Mouse (Mus musculus) hindbrain, embryonic 16.5 days (tissue): ENCODE data around the gene Dcxr. TPM values are rescaled to one million over a fixed set of nuclear protein-coding genes. Genes with fewer than 3 reads are reported as not detected.
A peak's percentile ranks its signal among the peaks of the same experiment; 100 is the strongest.

Source experiments
- ATAC-seq: fragments of 200-750 bp; cut with Nextera tagmentation; 2 replicates; pipeline ENCODE4 v1.8.0; 2017; ENCODE audit warnings: moderate TSS enrichment, moderate library complexity
- H3K27ac ChIP-seq: fragments of 300-500 bp; sonication (generic); 2 replicates; pipeline ENCODE4 v1.5.1; 2014; ENCODE audit warnings: low read depth, mild to moderate bottlenecking, control low read depth, low read length, moderate library complexity
- H3K27me3 ChIP-seq: fragments of 300-500 bp; sonication (generic); replicated peaks from 2 replicates; pipeline ENCODE4 v1.6.1; 2014; ENCODE audit warnings: low read length; ENCODE audit not compliant: control insufficient read depth, insufficient read depth
- H3K36me3 ChIP-seq: fragments of 300-500 bp; sonication (generic); 2 replicates; pipeline ENCODE4 v1.6.1; 2014; ENCODE audit warnings: mild to moderate bottlenecking, low read length, moderate library complexity, mixed read lengths; ENCODE audit not compliant: control insufficient read depth, insufficient read depth
- H3K4me1 ChIP-seq: fragments of 300-500 bp; sonication (generic); 2 replicates; pipeline ENCODE4 v1.6.1; 2014; ENCODE audit warnings: low read depth, low read length; ENCODE audit not compliant: control insufficient read depth, insufficient read depth
- H3K4me2 ChIP-seq: fragments of 300-500 bp; sonication (generic); 2 replicates; pipeline ENCODE4 v1.6.1; 2014; ENCODE audit warnings: mild to moderate bottlenecking, low read length, control low read depth, moderate library complexity
- H3K4me3 ChIP-seq: fragments of 300-500 bp; sonication (generic); 2 replicates; pipeline ENCODE4 v1.5.1; 2014; ENCODE audit warnings: mild to moderate bottlenecking, low read length, control low read depth, moderate library complexity
- H3K9ac ChIP-seq: fragments of 300-500 bp; sonication (generic); 2 replicates; pipeline ENCODE4 v1.6.1; 2014; ENCODE audit warnings: low read depth, mild to moderate bottlenecking, control low read depth, low read length, moderate library complexity
- H3K9me3 ChIP-seq: fragments of 300-500 bp; sonication (generic); 2 replicates; pipeline ENCODE4 v1.6.1; 2014; ENCODE audit warnings: mild to moderate bottlenecking, low read length, moderate library complexity; ENCODE audit not compliant: control insufficient read depth
- WGBS: fragments of 180-500 bp; shearing (Covaris S2); extraction: QIAGEN DNeasy Blood & Tissue Kit; methylation state at CpG from one replicate; pipeline ENCODE4 v1.1.7; 2014; 5-methylcytosine and 5-hydroxymethylcytosine counted together
- polyA plus RNA-seq: library from polyadenylated mRNA; unstranded; fragments of >200 nt; fragmentation: Nextera tagmentation; extraction: Ambion mirVana; gene quantifications from 2 replicates; pipeline ENCODE4 v1.2.1, GENCODE M21; 2015

Dcxr gene
- polyA plus RNA-seq, 1 experiment from 2014 or later, result 11.1 TPM

GRCm38 (mm10) chr11:120704486-120705325 lies 22.4 kb downstream of the Dcxr start:
- no peaks in the 10 kb centered on the region for H3K9me3 ChIP-seq
- peaks cover 10% of the 10 kb centered on the region; the same call in 1 of the 2 replicates for H3K36me3 ChIP-seq
- H3K27me3 ChIP-seq, result no peaks in the 10 kb centered on the region
- no peak overlapping the region for H3K4me2 ChIP-seq
- no peak overlapping the region for H3K4me3 ChIP-seq
- 15% methylated on average over 8 of the region's 8 CpGs for WGBS
- H3K27ac ChIP-seq, result no peak overlapping the region
- H3K4me1 ChIP-seq, result peaks cover 12% of the 10 kb centered on the region
- no peak overlapping the region; the same call in 1 of the 2 replicates for H3K9ac ChIP-seq
- no peak; the same call in 1 of the 2 replicates for ATAC-seq

GRCm38 (mm10) chr11:120703696-120704454 lies 23.2 kb downstream of the Dcxr start:
- no peaks in the 10 kb centered on the region for H3K9me3 ChIP-seq
- peaks cover 10% of the 10 kb centered on the region; the same call in 1 of the 2 replicates for H3K36me3 ChIP-seq
- no peak overlapping the region for H3K4me2 ChIP-seq
- H3K27me3 ChIP-seq, result no peaks in the 10 kb centered on the region
- 32% methylated on average over 15 of the region's 15 CpGs for WGBS
- H3K4me3 ChIP-seq, result no peak overlapping the region
- peak overlapping the region; percentile 5; the same call in 1 of the 2 replicates for H3K9ac ChIP-seq
- ATAC-seq, result no peak
- no peak overlapping the region for H3K27ac ChIP-seq
- peaks cover 12% of the 10 kb centered on the region for H3K4me1 ChIP-seq

DNA sequence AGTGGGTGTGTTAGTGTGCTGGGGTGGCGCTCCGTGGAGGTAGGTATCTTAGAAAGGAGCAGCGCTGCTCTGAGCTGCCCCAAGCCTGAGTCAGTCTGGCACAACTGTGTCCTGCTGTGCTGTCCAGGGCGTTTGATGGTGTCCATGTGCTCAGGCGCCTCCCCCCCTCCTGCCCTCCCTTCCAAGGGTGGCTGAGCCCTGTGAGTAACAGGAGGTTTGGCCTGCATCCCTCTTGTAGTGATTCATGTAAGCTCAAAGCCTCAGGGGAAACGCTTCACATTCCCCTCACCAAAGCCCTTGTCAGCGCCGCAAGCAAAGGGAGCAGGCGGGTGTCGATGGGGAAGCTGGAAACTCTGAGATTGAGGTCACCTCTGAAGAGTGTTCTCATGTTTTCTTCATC lies 29.3 kb downstream of the Dcxr start:
- no peak overlapping the region for H3K4me3 ChIP-seq
- H3K27ac ChIP-seq, result no peak overlapping the region
- H3K9me3 ChIP-seq, result no peaks in the 10 kb centered on the region
- WGBS, result 79% methylated on average over 10 of the region's 10 CpGs
- H3K9ac ChIP-seq, result no peak overlapping the region
- ATAC-seq, result no peak
- H3K27me3 ChIP-seq, result no peaks in the 10 kb centered on the region
- H3K36me3 ChIP-seq, result peaks cover 13% of the 10 kb centered on the region
- H3K4me2 ChIP-seq, result no peak overlapping the region
- no peaks in the 10 kb centered on the region for H3K4me1 ChIP-seq

- H3K27me3 ChIP-seq, result no peaks in the 10 kb centered on the region
- H3K4me1 ChIP-seq, result no peaks in the 10 kb centered on the region
- ATAC-seq, result no peak
- H3K4me3 ChIP-seq, result no peak overlapping the region
- peaks cover 7% of the 10 kb centered on the region; the same call in 1 of the 2 replicates for H3K36me3 ChIP-seq
- WGBS, result 91% methylated on average over 6 of the region's 6 CpGs
- H3K9me3 ChIP-seq, result no peaks in the 10 kb centered on the region
- no peak overlapping the region for H3K4me2 ChIP-seq
- no peak overlapping the region for H3K27ac ChIP-seq
- no peak overlapping the region for H3K9ac ChIP-seq
These were observed 30.5 kb downstream of the Dcxr start for GRCm38 (mm10) chr11:120696568-120696967.

DNA sequence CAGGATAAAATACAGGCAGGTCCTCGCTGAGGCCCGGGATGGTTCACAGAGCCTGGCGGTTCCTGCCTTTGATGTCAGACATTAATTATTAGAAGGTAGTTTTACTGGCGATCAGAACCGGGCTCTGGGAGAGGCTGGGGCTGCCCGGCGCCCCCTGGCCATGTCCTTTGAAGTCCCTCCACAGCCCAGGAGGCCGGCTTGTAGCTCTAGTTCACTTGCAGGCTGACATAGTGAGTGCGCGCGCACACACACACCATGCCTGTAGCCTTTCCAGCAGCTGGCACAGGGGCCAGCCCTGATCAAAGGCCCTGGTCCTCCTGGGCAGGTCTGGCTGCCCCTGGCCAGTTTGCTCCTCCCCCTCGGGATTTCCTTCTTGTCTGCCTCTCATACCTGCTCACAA lies 31.4 kb downstream of the Dcxr start:
- no peak overlapping the region for H3K4me2 ChIP-seq
- no peaks in the 10 kb centered on the region for H3K9me3 ChIP-seq
- ATAC-seq, result peak; percentile 27; the same call in 1 of the 2 replicates
- H3K9ac ChIP-seq, result no peak overlapping the region
- no peaks in the 10 kb centered on the region for H3K27me3 ChIP-seq
- H3K4me3 ChIP-seq, result no peak overlapping the region
- no peaks in the 10 kb centered on the region for H3K4me1 ChIP-seq
- WGBS, result 41% methylated on average over 12 of the region's 12 CpGs
- H3K27ac ChIP-seq, result no peak overlapping the region
- H3K36me3 ChIP-seq, result peaks cover 5% of the 10 kb centered on the region; the same call in 1 of the 2 replicates

DNA sequence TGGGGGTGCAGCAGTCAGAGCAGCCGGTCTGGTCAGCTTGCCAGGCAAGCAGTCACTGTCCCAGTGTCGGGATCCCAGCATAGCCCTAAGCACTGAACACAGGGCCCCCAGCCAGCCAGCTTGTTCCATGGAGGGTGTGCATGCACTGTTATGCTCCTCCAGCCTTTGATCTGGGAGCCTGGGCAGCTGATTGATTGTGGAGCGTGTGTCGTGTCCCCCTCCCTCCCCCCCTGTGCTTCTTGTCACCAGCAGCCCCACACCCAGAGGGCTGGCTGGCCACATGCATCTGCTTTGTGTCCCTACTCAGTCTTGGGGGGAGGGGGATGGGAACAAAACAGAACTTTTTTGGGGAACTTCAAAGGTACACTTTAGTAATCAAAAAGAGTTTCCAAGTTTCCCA lies 31.9 kb downstream of the Dcxr start:
- no peak overlapping the region for H3K9ac ChIP-seq
- no peak overlapping the region for H3K27ac ChIP-seq
- peaks cover 5% of the 10 kb centered on the region; the same call in 1 of the 2 replicates for H3K36me3 ChIP-seq
- no peak overlapping the region for H3K4me3 ChIP-seq
- 9% methylated on average over 4 of the region's 4 CpGs for WGBS
- ATAC-seq, result peak; percentile 81
- H3K27me3 ChIP-seq, result no peaks in the 10 kb centered on the region
- H3K9me3 ChIP-seq, result no peaks in the 10 kb centered on the region
- H3K4me2 ChIP-seq, result no peak overlapping the region
- H3K4me1 ChIP-seq, result no peaks in the 10 kb centered on the region

DNA sequence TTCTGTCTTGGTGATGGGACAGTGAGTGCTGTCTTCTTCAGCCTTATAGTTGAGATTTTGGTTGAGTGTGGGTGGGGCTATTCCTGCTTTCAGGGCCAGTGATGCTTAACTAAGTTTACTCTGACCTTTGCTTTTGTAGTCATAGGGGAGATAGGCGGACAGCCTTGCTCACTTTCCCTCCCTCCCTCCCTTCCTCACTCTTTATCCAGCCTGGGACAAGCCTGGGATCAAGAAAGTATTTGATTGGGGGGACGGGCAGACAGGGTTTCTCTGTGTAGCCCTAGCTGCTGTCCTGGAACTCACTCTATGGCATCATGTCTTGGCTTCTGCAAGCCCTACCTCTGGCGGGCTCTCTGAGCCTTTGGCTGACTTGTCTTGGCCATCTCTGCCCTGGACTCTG lies 33.6 kb downstream of the Dcxr start:
- Histone ChIP-seq H3K9ac (no peak overlapping the region), H3K9me3 (no peaks in the 10 kb centered on the region), H3K27me3 (no peaks in the 10 kb centered on the region), H3K4me3 (no peak overlapping the region), H3K36me3 (peaks cover 10% of the 10 kb centered on the region), H3K27ac (no peak overlapping the region), H3K4me2 (no peak overlapping the region), H3K4me1 (no peaks in the 10 kb centered on the region)
- 59% methylated on average over 3 of the region's 3 CpGs for whole genome bisulfite sequencing
- no peak for ATAC-seq

DNA sequence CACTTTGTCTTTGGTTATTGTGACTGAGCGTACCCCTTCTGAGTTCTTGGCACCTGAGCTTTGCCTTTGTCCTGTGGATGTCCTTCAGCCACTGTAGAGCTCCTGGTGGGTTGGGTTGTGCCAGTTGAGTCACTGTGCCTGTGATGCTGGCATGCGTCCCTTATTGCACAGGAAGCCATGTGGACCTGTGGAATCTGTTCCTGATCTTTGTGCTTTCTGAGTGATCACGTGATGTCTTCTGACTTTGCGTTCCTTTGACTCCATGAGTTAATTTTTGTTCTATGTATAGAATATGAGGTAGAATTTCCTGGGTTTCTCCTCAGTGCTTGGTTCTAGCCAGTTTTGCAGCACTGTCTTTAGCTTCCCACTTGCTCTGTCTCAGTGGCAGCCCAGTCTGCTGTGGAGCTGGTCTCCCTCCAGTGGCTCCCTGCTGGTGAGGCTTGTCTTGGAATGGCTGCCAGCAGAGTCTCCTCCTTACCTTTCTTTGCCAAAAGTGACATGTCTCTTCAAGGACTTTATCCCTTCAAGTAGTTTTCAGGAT lies 34.5 kb downstream of the Dcxr start:
- Histone ChIP-seq H3K36me3 (peaks cover 10% of the 10 kb centered on the region), H3K27me3 (no peaks in the 10 kb centered on the region), H3K27ac (no peak overlapping the region), H3K9ac (no peak overlapping the region), H3K9me3 (no peaks in the 10 kb centered on the region), H3K4me3 (no peak overlapping the region), H3K4me2 (no peak overlapping the region), H3K4me1 (no peaks in the 10 kb centered on the region)
- no peak for ATAC-seq
- 94% methylated on average over 4 of the region's 4 CpGs for WGBS

DNA sequence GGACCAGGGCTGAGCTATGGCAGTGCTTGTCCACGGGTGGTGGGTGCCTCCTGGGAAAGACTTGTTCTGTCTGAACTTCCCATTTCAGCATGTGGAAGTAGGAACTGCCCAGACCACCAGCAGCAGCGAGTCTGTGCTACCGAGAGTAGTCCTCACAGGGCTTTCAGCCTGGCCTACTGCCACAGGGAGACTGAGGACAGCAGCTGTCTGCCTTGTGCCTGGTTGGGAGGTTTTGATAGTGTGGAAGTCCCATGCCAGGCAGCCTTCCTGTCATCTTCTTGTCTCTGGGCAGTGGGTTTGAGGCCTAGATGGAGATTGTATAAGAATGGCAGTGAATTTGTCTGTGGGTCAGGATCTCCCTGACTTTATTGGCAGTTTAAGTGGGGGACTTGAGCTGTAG lies 37.7 kb downstream of the Dcxr start:
- ATAC-seq, result no peak
- Histone ChIP-seq H3K27ac (no peak overlapping the region), H3K27me3 (no peaks in the 10 kb centered on the region), H3K9me3 (no peaks in the 10 kb centered on the region), H3K4me3 (no peak overlapping the region), H3K4me2 (no peak overlapping the region), H3K4me1 (no peaks in the 10 kb centered on the region), H3K36me3 (peaks cover 11% of the 10 kb centered on the region), H3K9ac (no peak overlapping the region)
- WGBS, result 63% methylated on average over 3 of the region's 3 CpGs
